Mouse (Mus musculus) CH12.LX (cell line): Measurements from ENCODE around the gene Msh3. TPM values are rescaled to one million over a fixed set of nuclear protein-coding genes. Genes with fewer than 3 reads are reported as not detected.

Source experiments
- DNase-seq: peaks from one replicate; pipeline ENCODE4 v3.0.0-alpha.2; 2013; ENCODE audit errors: extremely low read depth
- H3K27ac ChIP-seq: 2 replicates; pipeline ENCODE4 v1.5.1; 2012; ENCODE audit warnings: low read depth, mild to moderate bottlenecking, control low read depth, moderate library complexity; ENCODE audit not compliant: insufficient read depth
- H3K27me3 ChIP-seq: replicated peaks from 2 replicates; pipeline ENCODE3; 2012; ENCODE audit warnings: inconsistent platforms
- H3K36me3 ChIP-seq, 2 experiments: replicated peaks in 1 of 2; 2 replicates each; pipeline versions ENCODE3 to v1.6.1; 2012; ENCODE audit warnings: inconsistent platforms in 1 of 2, low read length in 1 of 2, mild to moderate bottlenecking in 1 of 2, mixed read lengths in 1 of 2, moderate library complexity in 1 of 2; ENCODE audit not compliant: control insufficient read depth in 1 of 2, insufficient read depth in 1 of 2
- H3K4me1 ChIP-seq, 2 experiments: 2 replicates each; pipeline ENCODE4 v1.6.1; 2012; ENCODE audit warnings: inconsistent platforms in 1 of 2, moderate library complexity in 1 of 2; ENCODE audit not compliant: insufficient read depth in 2 of 2, control insufficient read depth in 1 of 2
- H3K4me2 ChIP-seq: 2 replicates; pipeline ENCODE4 v1.6.1; 2012; ENCODE audit warnings: low read depth, mild to moderate bottlenecking, control low read depth; ENCODE audit not compliant: poor library complexity, insufficient read depth, severe bottlenecking
- H3K4me3 ChIP-seq, 3 experiments: fragments of 150-350 bp in 1 of 3; sonication (generic) in 1 of 3; replicated peaks in 1 of 3; 2 replicates each; pipeline versions ENCODE3 to v1.5.1; 2011 to 2012; ENCODE audit warnings: low read depth in 2 of 3, low read length in 2 of 3, mild to moderate bottlenecking in 2 of 3, moderate library complexity in 2 of 3, control low read depth in 1 of 3, improper control_type of control experiment in 1 of 3, inconsistent platforms in 1 of 3, mixed read lengths in 1 of 3; ENCODE audit not compliant: poor library complexity in 1 of 3
- H3K79me2 ChIP-seq: replicated peaks from 2 replicates; pipeline ENCODE4 v1.6.1; 2012; ENCODE audit warnings: mild to moderate bottlenecking, moderate library complexity; ENCODE audit not compliant: control insufficient read depth, poor library complexity, insufficient read depth, severe bottlenecking; ENCODE audit errors: extremely low read depth
- H3K9ac ChIP-seq: 2 replicates; pipeline ENCODE4 v1.6.1; 2012; ENCODE audit warnings: low read depth, mild to moderate bottlenecking, control low read depth, moderate library complexity; ENCODE audit not compliant: insufficient read depth
- H3K9me3 ChIP-seq: replicated peaks from 2 replicates; pipeline ENCODE3; 2012; ENCODE audit warnings: low read length, inconsistent platforms, mixed read lengths
- CHD1 ChIP-seq: IDR thresholded peaks from 2 replicates; pipeline ENCODE4 v1.6.1; 2012; ENCODE audit warnings: low read depth, low read length, improper control_type of control experiment, inconsistent platforms
- CHD2 ChIP-seq: IDR thresholded peaks from 2 replicates; pipeline ENCODE4 v1.6.1; 2011; ENCODE audit warnings: low read length, improper control_type of control experiment
- E2F4 ChIP-seq: IDR thresholded peaks from 2 replicates; pipeline ENCODE4 v1.6.1; 2011; ENCODE audit warnings: low read depth, low read length, improper control_type of control experiment; ENCODE audit not compliant: insufficient replicate concordance
- EP300 ChIP-seq: IDR thresholded peaks from 2 replicates; pipeline ENCODE4 v1.6.1; 2011; ENCODE audit warnings: low read length, improper control_type of control experiment
- GABPA ChIP-seq: IDR thresholded peaks from 2 replicates; pipeline ENCODE4 v1.6.1; 2012; ENCODE audit warnings: low read depth, low read length, improper control_type of control experiment, inconsistent platforms; ENCODE audit not compliant: insufficient replicate concordance
- HCFC1 ChIP-seq: IDR thresholded peaks from 2 replicates; pipeline ENCODE4 v1.6.1; 2012; ENCODE audit warnings: low read depth, mild to moderate bottlenecking, inconsistent platforms, low read length, improper control_type of control experiment
- JUND ChIP-seq: conservative IDR thresholded peaks from 2 replicates; pipeline ENCODE4 v1.6.1; 2011; ENCODE audit warnings: low read depth, low read length, improper control_type of control experiment
- KAT2A ChIP-seq: IDR thresholded peaks from 2 replicates; pipeline ENCODE4 v1.6.1; 2012; ENCODE audit warnings: low read length, improper control_type of control experiment, inconsistent platforms; ENCODE audit not compliant: insufficient replicate concordance
- MAFK ChIP-seq: IDR thresholded peaks from 2 replicates; pipeline ENCODE4 v1.6.1; 2011; ENCODE audit warnings: low read length, improper control_type of control experiment; ENCODE audit not compliant: insufficient replicate concordance
- MAZ ChIP-seq: IDR thresholded peaks from 2 replicates; pipeline ENCODE4 v1.6.1; 2012; ENCODE audit warnings: low read depth, mild to moderate bottlenecking, inconsistent platforms, low read length, improper control_type of control experiment, moderate library complexity
- MXI1 ChIP-seq: IDR thresholded peaks from 2 replicates; pipeline ENCODE4 v1.6.1; 2011; ENCODE audit warnings: mild to moderate bottlenecking, low read depth, low read length, improper control_type of control experiment
- MYC ChIP-seq: IDR thresholded peaks from 2 replicates; pipeline ENCODE4 v1.6.1; 2011; ENCODE audit warnings: low read depth, mild to moderate bottlenecking, improper control_type of control experiment, low read length
- NELFE ChIP-seq: IDR thresholded peaks from 2 replicates; pipeline ENCODE4 v1.6.1; 2011; ENCODE audit warnings: low read depth, low read length, improper control_type of control experiment
- NRF1 ChIP-seq: IDR thresholded peaks from 2 replicates; pipeline ENCODE4 v1.6.1; 2014; ENCODE audit warnings: low read depth, mild to moderate bottlenecking, inconsistent platforms, low read length, improper control_type of control experiment, moderate library complexity
- PAX5 ChIP-seq: IDR thresholded peaks from 2 replicates; pipeline ENCODE4 v1.6.1; 2012; ENCODE audit warnings: low read length, inconsistent platforms, mixed read lengths
- RAD21 ChIP-seq: IDR thresholded peaks from 2 replicates; pipeline ENCODE4 v1.6.1; 2011; ENCODE audit warnings: low read depth, mild to moderate bottlenecking, low read length, improper control_type of control experiment, moderate library complexity
- RCOR1 ChIP-seq: conservative IDR thresholded peaks from 2 replicates; pipeline ENCODE4 v1.6.1; 2012; ENCODE audit warnings: low read depth, mild to moderate bottlenecking, inconsistent platforms, low read length, improper control_type of control experiment
- SMC3 ChIP-seq: IDR thresholded peaks from 2 replicates; pipeline ENCODE4 v1.6.1; 2011; ENCODE audit warnings: low read depth, low read length, improper control_type of control experiment
- UBTF ChIP-seq: IDR thresholded peaks from 2 replicates; pipeline ENCODE4 v1.6.1; 2012; ENCODE audit warnings: low read depth, mild to moderate bottlenecking, inconsistent platforms, low read length, improper control_type of control experiment, moderate library complexity
- USF1 ChIP-seq: IDR thresholded peaks from 2 replicates; pipeline ENCODE4 v1.6.1; 2014; ENCODE audit warnings: low read depth, mild to moderate bottlenecking, inconsistent platforms, low read length, improper control_type of control experiment
- ZC3H11A ChIP-seq: IDR thresholded peaks from 2 replicates; pipeline ENCODE4 v1.6.1; 2012; ENCODE audit warnings: low read depth, mild to moderate bottlenecking, inconsistent platforms, low read length, improper control_type of control experiment
- ZMIZ1 ChIP-seq: IDR thresholded peaks from 2 replicates; pipeline ENCODE4 v1.6.1; 2012; ENCODE audit warnings: low read depth, mild to moderate bottlenecking, inconsistent platforms, low read length, improper control_type of control experiment
- dilution Hi-C: fragments of 300-500 bp; cut with MboI; formaldehyde crosslinking; loops from 2 replicates; pipeline ENCODE4 v1.14.3; 2020; ENCODE audit warnings: low sequenced_read_pairs; ENCODE audit not compliant: extremely low pct_unique_long_range_greater_than_20kb, extremely low pct_ligation_motif_present
- in situ Hi-C: fragments of 300-500 bp; cut with MboI; formaldehyde crosslinking; loops from 3 replicates; pipeline ENCODE4 v1.14.3; 2019; ENCODE audit warnings: low sequenced_read_pairs, low pct_ligation_motif_present, low pct_unique_long_range_greater_than_20kb, mixed read lengths
- polyA plus RNA-seq: library from polyadenylated mRNA; unstranded; fragments of >175 nt; gene quantifications from 2 replicates; pipeline ENCODE4 v1.2.1, GENCODE M21; 2012; ENCODE audit warnings: low read depth; ENCODE audit not compliant: insufficient read length
- total RNA-seq, 2 experiments: library from RNA; depleted of rRNA; stranded (reverse); fragments of 300-350 nt in 1 of 2; fragments of >200 nt in 1 of 2; gene quantifications; 2 replicates each; pipeline ENCODE4 v1.2.3; 2012 to 2014

The Msh3 gene
- total and polyA plus RNA-seq, 3 experiments: 13.7 to 27.0 (median 18.3) TPM

- TF ChIP-seq RAD21 (peak; percentile 61), JUND (no peak)
These were observed 87.7 kb downstream of the Msh3 start (continued) for GRCm38 (mm10) chr13:92267076-92267475.

GRCm38 (mm10) chr13:92263566-92263965 lies 91.2 kb downstream of the Msh3 start:
- Histone ChIP-seq H3K36me3 (peaks cover 2 to 33% of the 10 kb centered on the region in 2 experiments), H3K4me2 (no peak overlapping the region), H3K79me2 (no peaks in the 10 kb centered on the region), H3K27ac (no peak overlapping the region), H3K4me3 (no peak overlapping the region), H3K9me3 (no peaks in the 10 kb centered on the region), H3K4me1 (peaks cover 0 to 4% of the 10 kb centered on the region in 2 experiments; a peak in 1 of 4 replicates), H3K9ac (no peak overlapping the region), H3K27me3 (no peaks in the 10 kb centered on the region)
- TF ChIP-seq PAX5: no peak
- no peak for TF ChIP-seq ZMIZ1
- no peak for TF ChIP-seq NELFE
- no peak for TF ChIP-seq EP300
- TF ChIP-seq E2F4: no peak
- no peak for TF ChIP-seq MYC
- no peak for TF ChIP-seq RCOR1
- TF ChIP-seq HCFC1: no peak
- TF ChIP-seq MXI1: no peak
- no peak for TF ChIP-seq MAFK
- TF ChIP-seq SMC3: no peak
- TF ChIP-seq ZC3H11A: no peak
- DNase-seq: no peak
- dilution Hi-C loops: no loop called here
- in situ Hi-C loops: no loop called here

- H3K9ac ChIP-seq: no peak overlapping the region
- H3K4me2 ChIP-seq: no peak overlapping the region
- peaks cover 2 to 32% of the 10 kb centered on the region in 2 experiments for H3K36me3 ChIP-seq
- no peak overlapping the region for H3K27ac ChIP-seq
- no peaks in the 10 kb centered on the region for H3K4me1 ChIP-seq
- H3K9me3 ChIP-seq: no peaks in the 10 kb centered on the region
- TF ChIP-seq GABPA: no peak
- TF ChIP-seq UBTF: no peak
- TF ChIP-seq CHD1: no peak
- no peak for TF ChIP-seq MXI1
- no peak for TF ChIP-seq ZC3H11A
- TF ChIP-seq KAT2A: no peak
- TF ChIP-seq MAZ: no peak
- TF ChIP-seq CHD2: no peak
- TF ChIP-seq NRF1: no peak
- no peak for TF ChIP-seq USF1
- TF ChIP-seq ZMIZ1: no peak
- dilution Hi-C loops (no loop called here), in situ Hi-C loops (no loop called here)
- H3K79me2 ChIP-seq: no peaks in the 10 kb centered on the region
- H3K27me3 ChIP-seq: no peaks in the 10 kb centered on the region
- no peak for DNase-seq
- H3K4me3 ChIP-seq: no peak overlapping the region
These were observed 93.5 kb downstream of the Msh3 start for GRCm38 (mm10) chr13:92261329-92261728.
